Mouse (Mus musculus) heart, adult 18-20 months (tissue): ENCODE results near the gene Mphosph9. TPM values are rescaled to one million over a fixed set of nuclear protein-coding genes. Genes with fewer than 3 reads are reported as not detected.
A peak's percentile ranks its signal among the peaks of the same experiment; 100 is the strongest.

ENCODE experiments used
- DNase-seq, 2 experiments: peaks; one replicate each; pipeline ENCODE4 v3.0.0; 2021 to 2022; ENCODE audit warnings: mixed read lengths in 1 of 2
- total RNA-seq, 2 experiments: library from RNA; stranded (reverse); gene quantifications; 2 replicates each; pipeline ENCODE4 v1.2.3; 2021

Gene Mphosph9
- total RNA-seq, 2 experiments from 2014 or later = 3.9 to 5.5 TPM

- no peak for DNase-seq
Measured at GRCm38 (mm10) chr5:124267652-124268051, 60.1 kb downstream of the Mphosph9 start.

DNA sequence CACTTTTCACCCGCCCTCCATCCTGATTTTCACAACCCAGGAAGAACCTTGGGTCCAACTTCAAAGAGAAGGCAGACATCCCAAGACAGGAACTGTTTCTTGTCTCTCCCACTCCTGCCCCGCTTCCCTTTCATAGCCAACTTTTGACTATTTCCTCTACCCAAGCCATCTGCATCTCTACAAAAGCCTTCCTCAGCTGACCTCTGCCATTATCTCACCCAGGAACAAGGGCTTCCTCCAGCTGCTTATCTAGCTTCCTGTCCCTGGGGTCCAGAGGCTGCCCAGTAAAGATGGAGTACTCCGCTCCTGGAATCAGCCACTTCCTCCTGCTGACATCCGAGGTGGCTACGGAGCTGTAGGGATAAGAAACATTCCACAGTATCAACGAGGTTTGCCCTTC is 61.0 kb downstream of the Mphosph9 start:
- DNase-seq = peak in 1 of 2 experiments; percentile 35

GRCm38 (mm10) chr5:124263246-124263645 is 64.5 kb downstream of the Mphosph9 start:
- DNase-seq = no peak

DNA sequence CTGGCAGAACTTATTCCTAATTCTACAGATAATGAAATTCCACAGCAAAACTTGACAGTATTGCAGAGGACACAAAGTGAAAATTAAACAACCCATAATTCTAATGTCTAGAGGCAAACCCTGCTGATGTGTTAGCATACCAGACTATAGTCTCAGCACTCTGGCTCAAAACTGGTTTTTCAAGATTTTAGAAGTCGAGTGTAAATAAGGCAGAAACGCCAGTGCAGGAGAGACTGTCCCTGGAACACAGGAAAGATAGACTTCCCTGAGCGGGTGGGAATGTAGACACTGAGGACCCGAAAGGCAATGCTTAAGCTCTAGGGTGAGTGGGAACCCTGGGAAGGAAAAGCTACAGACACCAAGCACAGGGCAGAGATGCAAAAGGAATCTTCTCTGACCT is 65.7 kb downstream of the Mphosph9 start:
- no peak for DNase-seq

GRCm38 (mm10) chr5:124259133-124259532 is 68.6 kb downstream of the Mphosph9 start:
- DNase-seq = no peak

DNA sequence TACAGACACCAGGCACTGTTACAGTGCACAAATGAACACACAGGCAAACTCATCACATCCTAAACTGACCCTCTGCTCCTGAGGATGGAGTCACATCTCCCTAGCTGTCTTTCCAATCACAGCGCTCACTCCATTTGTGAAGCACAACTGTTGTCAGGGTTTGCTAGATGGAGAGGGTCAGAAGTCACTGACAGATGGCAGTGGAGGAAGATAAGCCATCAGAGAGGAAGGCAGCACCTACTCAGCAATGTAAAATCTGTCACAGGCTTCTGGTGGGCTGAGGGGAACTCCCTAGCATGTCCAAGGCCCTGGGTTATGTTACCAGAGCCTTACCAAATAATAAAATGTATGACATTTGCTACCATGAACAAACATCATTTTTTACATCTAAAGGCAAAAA is 69.7 kb downstream of the Mphosph9 start:
- DNase-seq = no peak

GRCm38 (mm10) chr5:124255141-124255540 is 72.6 kb downstream of the Mphosph9 start:
- no peak for DNase-seq

DNA sequence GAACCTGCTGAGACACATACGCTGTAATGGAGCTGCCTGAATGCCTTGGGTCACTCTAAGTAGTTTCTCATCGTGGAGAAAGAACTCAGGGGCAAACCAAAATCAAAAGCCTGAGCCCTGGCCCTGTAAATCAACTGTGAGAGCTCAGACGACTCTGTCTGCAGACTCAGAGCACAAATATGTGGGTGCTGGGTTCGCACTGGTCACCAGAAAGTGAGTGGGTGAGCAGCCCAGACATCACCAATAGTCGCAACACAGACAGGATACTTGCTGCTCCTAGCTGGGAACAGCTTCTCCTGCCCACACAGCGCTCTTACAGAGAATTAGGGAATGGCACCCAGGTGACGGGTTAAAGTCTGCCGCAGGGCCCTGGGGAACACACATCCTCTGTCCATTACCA is 74.2 kb downstream of the Mphosph9 start:
- no peak for DNase-seq

GRCm38 (mm10) chr5:124252580-124253320 is 75.0 kb downstream of the Mphosph9 start:
- no peak for DNase-seq

GRCm38 (mm10) chr5:124251070-124251469 is 76.7 kb downstream of the Mphosph9 start:
- DNase-seq = no peak

- DNase-seq = peak; percentile 66 to 69
Measured at GRCm38 (mm10) chr5:124249614-124250591, 77.9 kb downstream of the Mphosph9 start, which contains the start of gene Pitpnm2. Gene Pitpnm2, minus strand, starts transcription at chr5:124249760.

- peak; percentile 70 to 71 for DNase-seq
Measured at GRCm38 (mm10) chr5:124248845-124249613, 78.7 kb downstream of the Mphosph9 start.

- peak; percentile 67 to 76 for DNase-seq
Measured at GRCm38 (mm10) chr5:124247986-124248626, 79.7 kb downstream of the Mphosph9 start.

DNA sequence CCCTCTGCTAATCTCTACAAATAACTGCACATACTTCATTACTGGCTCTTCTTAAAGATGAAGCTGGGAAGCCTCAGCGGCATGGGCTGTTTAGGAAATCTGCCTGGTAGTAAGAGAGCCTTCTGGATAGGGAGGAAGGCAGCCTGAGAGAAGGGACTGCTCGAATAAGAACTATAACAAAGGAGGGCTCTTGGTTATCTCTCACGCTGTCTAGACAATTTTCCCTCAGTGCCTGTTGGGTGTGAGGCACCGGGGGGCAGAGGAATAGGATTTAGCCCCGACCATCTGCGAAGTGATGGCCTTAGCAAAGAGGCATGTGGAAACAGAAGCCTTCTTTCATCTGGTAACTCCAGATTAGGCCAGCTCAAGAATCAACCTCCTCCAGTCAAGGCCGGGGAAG is 80.5 kb downstream of the Mphosph9 start:
- no peak for DNase-seq

DNA sequence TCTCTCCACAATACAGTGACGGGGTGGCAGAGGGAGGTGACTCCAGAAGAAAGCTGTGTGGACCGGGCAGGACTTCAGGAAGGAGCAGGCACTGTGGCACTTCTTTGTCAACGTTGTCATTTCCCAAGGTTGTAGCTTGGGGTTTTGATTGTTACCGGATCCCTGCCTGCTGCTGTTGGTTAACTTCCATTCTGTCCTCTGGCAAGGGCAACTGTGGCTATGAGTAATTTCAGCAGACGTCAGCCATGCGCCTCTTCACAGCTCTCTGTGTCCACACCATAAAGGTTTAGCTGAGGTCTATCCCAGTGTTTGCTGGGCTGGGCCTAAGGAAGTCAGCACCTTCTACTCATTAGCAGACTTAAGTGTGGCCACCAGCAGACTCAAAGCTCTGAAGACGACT is 82.9 kb downstream of the Mphosph9 start:
- DNase-seq = no peak

DNA sequence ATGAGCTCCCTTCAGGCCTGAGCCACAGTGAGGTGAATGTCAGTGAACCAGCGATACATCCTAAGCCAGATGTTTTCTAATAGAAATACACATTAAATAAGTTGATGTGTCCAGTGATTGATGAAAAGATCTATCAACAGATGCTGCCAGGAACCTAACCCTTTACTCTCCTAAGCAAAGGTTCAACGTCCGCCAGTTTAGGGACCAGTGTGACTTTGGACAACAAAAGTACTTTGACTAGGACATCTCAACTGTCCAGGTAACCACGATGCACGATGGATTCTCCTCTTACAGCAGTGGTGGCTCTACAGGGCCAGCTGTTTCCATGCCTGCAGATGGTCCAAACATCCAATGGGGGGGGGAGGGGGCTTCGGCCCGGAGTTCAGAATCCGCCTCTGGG is 83.3 kb downstream of the Mphosph9 start:
- DNase-seq = no peak

- no peak for DNase-seq
Measured at GRCm38 (mm10) chr5:124243236-124243901, 84.4 kb downstream of the Mphosph9 start.

- DNase-seq = no peak
Measured at GRCm38 (mm10) chr5:124241686-124242444, 85.9 kb downstream of the Mphosph9 start.

- DNase-seq = no peak
Measured at GRCm38 (mm10) chr5:124240841-124241685, 86.7 kb downstream of the Mphosph9 start.
